Mouse (Mus musculus): ENCODE results near the gene Rimklb.
"Not testable (repeated sequence)": the region's sequence is repeated elsewhere in the genome, so short reads cannot be mapped to it uniquely, and the experiment has no call there.

Gene Rimklb

DNA sequence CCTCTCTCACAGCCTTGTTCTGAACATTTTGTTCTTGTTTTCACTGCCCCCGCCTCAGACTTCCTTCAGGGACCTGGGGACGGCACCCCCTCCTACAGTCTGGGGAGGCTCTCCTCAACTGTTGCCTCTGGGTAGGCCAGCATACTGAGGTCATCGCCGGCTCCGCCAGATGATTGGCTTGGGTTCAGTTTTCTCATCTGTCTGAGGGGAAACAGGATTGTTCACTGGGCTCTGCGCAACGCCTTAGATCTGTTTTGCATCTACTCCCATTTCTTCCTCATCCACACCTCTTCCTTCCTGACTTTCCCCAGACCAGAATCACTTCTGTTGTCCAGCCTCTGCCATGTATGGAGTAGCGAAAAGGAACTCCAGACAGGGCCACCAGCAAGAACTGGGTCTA lies 9.9 kb upstream of the Rimklb start:
- in situ Hi-C loops (cut with MboI; ENCODE audit: low pct_unique_long_range_greater_than_20kb in 1 of 2, low sequenced_read_pairs in 2 of 2, unreplicated experiment in 1 of 2): no loop called here

DNA sequence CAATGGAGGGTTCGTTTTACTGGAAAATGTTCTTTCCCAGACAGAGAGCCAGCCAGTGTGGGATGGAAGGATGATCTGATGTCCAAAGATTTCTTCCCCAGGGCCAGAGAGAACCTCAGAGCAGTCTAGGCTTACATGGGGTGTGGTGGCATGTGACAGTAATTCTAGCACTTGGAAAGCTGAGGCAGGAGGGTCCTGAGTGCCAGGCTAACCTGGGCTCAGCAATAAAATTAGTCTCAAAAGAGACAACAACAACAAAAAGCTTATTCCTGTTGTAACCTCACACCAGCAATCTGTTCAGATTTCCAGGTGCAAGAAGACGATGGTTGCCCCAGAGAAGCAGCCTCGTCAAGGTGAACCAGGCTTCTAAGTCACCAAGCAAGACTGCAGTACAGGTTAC lies 7.0 kb upstream of the Rimklb start, which contains the start of gene Mfap5:
Gene Mfap5, plus strand, starts transcription at position 301 of the 400 bp plus-strand sequence.
- in situ Hi-C loops (cut with MboI; ENCODE audit: low pct_unique_long_range_greater_than_20kb in 1 of 2, low sequenced_read_pairs in 2 of 2, unreplicated experiment in 1 of 2): no loop called here

DNA sequence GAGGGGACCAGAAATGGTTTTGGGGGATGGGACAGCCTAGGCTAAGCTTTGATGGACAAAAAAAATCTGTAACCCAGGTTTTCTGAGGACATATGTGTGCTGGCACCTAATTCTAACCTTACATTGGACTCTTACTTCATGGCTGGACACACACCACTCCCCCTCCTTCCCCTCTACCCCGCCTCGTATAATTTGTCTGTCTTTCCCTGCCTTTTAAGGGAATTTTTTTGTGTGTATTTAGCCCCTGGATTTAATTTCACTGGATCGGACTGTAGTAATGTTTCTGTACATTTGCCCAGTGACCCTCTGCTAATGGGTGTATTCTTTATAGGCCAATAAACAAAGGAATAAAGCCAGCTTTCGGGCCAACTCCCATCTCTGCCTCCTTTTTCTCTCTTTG lies 6.5 kb upstream of the Rimklb start:
- in situ Hi-C loops (cut with MboI; ENCODE audit: low pct_unique_long_range_greater_than_20kb in 1 of 2, low sequenced_read_pairs in 2 of 2, unreplicated experiment in 1 of 2): no loop called here

DNA sequence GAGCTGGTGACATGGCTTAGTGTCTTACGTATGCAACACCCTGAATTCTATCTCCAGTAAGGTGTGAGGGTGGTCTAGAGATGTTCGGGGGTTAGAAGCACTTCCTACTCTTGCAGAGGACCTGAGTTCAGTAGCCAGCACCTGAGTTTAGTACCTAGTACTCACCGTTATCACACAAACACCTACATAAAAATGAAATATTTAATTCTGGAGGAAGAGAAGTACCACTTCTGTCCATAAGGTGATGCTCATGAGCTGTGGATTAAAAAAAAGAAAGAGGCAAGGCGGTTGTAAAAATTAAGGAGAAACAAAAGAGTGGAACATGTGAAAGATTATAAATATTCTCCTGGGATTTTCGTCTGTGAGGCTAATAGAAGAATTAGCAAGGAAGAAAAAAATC lies 2.1 kb downstream of the Rimklb start:
- in situ Hi-C loops (cut with MboI; ENCODE audit: low pct_unique_long_range_greater_than_20kb in 1 of 2, low sequenced_read_pairs in 2 of 2, unreplicated experiment in 1 of 2): no loop called here

DNA sequence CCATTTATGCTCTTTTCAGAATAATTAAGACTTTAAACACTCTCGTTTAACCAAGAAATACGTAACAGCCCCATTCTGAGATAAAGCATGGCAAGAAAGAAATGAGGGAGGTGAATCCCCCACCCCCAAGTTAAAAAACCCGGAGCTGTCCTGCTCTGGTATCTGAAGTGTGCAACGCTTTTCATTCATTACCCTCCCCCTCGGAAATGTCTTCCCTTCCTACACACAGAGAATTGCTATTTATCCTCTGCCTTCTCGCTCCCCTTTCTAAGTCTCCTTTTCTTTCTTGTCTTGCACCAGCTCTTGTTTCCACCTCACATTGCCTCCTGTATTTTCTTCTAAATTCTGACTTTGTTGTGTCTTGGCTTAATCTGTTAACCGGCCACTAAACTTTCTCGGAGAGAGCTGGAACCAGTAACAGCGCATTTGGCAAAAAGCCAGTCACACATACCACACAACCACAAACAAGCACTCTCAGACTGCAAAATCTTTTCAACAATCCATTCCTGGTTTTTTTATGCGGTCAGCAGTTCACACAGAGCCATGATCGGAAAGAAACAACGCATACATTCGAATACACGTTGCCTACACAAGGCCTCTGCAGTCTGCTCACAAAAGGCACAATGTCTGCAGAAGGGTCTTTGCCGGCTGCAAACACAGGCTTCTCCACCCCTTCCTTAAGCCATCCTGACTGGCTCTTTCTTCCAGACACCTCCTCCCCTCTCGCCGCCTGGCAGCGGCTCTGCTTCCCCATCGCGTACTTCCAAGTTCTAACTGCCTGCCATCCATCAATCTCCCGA lies 3.3 kb downstream of the Rimklb start:
- in situ Hi-C loops (cut with MboI; ENCODE audit: low pct_unique_long_range_greater_than_20kb in 1 of 2, low sequenced_read_pairs in 2 of 2, unreplicated experiment in 1 of 2): no loop called here

DNA sequence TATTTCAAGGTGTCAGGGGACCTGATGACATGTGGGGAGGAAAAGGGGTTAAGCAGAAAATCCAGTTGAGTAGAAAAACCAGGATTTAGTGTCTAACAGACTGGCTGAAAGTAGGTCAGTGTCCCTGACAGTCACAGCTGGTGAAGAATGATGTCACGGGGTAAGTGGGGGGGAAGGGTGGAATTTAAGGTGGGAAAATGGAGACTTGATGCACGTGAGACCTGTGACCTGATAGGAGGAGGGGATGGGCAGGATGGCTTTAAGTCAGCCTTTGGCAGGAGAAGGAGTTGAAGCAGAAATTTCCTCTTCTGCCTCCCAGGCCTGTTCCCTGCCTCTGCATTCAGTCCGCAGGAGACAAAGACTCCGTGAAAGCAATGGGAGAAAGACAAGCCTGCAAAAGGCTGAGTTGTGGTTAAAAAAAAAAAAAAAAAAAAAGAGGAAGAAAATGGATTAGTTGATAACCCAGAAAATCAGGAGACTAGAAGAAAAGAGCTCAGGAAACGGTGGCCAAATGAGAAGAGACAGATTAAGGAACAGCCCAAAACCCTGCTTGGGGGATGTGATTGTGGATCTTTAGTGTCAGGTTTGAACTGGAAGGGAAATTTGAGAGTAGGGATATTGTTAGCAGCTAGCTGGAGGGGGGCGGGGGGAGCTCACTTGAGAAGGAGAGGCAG lies 4.6 kb downstream of the Rimklb start:
- in situ Hi-C loops (cut with MboI; ENCODE audit: low pct_unique_long_range_greater_than_20kb in 1 of 2, low sequenced_read_pairs in 2 of 2, unreplicated experiment in 1 of 2): no loop called here

DNA sequence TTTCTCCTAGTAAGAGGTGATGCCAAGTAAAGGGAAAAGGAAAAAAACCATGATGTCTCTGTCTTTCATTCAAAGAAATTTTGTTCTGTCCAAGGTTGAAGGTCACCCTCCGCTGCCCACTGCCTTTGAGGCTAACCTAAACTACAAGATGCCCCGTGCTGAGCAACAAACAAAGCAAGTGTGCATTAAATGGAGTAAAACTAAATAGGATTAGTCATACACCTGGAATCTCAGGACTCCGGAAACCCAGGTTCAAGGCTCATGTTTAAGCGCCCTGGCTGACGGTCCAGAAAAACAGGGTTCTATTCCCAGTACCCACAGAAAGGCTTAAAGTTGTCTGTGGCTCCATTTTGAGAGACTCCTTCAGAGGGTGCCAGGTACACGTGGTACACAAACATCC lies 6.1 kb downstream of the Rimklb start:
- in situ Hi-C loops (cut with MboI; ENCODE audit: low pct_unique_long_range_greater_than_20kb in 1 of 2, low sequenced_read_pairs in 2 of 2, unreplicated experiment in 1 of 2): no loop called here

DNA sequence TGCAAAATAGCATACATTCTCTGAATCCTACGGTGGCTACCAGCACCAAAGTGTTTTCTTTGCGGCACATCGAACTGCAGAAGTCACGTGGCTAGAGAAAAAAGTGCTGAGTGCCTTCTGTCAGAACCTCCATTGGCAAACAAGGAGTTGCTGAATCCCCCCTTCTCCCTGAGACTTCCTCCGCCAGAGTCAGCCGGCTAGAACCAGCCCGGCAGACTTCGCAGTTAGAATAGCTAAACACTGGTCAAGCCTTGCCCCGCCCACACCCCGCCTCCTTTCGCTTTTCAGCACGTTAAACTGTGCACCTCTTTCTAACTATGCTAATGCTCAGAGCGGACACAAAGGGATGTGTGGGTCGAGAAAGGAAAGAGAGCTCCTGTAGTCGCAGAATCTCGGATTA lies 7.0 kb downstream of the Rimklb start:
- in situ Hi-C loops (cut with MboI; ENCODE audit: low pct_unique_long_range_greater_than_20kb in 1 of 2, low sequenced_read_pairs in 2 of 2, unreplicated experiment in 1 of 2): no loop called here

DNA sequence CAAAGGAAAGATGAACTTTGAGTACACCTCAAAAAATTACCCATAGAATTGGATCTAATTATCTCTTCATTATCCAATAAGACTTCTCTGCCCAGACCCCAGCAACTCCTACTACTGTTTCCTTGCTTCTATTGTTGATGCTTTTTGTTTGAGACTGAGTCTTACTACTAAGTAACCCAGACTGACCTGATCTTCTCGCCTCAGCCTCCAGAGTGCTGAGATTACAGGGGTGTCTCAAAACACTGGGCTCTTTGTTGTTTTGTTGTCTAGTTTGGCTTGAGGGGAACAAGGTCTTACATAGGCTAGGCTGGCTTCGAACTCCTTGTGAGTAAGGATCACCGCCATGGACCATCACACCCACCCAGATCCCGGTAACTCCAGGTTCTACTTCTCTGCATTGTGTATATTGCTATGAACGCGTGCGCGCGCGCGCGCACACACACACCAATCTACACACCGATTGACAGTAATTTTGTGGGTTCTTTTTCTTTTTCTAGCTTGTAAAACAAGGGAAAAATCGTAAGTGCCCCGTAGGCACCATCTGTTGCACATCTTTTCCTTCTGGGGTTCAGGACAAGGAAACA lies 7.5 kb downstream of the Rimklb start:
- in situ Hi-C loops (cut with MboI; ENCODE audit: low pct_unique_long_range_greater_than_20kb in 1 of 2, low sequenced_read_pairs in 2 of 2, unreplicated experiment in 1 of 2): no loop called here

DNA sequence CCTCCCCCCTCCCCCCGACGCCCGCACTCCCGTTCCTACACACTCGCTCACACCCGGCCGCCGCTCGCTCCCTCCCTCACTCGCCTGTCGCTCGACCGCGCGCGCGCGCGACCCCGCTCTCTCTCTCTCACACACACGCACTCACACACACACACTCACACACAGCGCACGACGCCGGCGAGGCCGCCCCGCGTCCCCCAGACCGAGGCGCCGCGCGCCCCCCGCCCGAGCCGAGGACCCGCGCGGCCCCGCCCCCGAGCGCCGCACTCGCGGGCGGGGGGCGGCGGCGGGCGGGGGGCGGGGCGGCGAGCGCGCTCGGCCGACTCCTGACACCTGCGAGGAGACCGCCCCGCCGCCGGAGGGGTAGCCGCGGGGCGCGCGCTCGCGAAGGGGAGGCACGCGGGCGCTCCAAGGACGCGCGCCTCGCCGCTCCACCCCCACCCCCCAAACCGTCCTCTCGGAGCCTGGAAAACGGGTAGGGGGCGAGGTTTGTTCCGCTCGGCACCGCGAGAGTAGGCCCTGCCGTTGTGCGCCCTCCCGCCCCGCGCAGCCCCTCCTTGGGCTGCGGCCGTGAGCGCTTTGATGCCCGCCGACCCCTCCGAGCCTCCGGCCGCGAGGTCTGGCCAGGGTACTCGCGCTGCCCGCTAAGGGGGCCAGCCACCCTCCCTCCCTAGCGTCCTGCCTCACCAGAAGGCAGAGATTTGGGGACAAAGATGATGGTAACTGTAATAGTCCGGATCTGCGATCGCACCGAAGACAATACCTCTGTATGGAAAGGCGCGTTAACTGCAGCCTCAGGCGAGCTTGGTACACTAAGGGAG lies 12.1 kb downstream of the Rimklb start:
- in situ Hi-C loops (cut with MboI; ENCODE audit: low pct_unique_long_range_greater_than_20kb in 1 of 2, low sequenced_read_pairs in 2 of 2, unreplicated experiment in 1 of 2): no loop called here

DNA sequence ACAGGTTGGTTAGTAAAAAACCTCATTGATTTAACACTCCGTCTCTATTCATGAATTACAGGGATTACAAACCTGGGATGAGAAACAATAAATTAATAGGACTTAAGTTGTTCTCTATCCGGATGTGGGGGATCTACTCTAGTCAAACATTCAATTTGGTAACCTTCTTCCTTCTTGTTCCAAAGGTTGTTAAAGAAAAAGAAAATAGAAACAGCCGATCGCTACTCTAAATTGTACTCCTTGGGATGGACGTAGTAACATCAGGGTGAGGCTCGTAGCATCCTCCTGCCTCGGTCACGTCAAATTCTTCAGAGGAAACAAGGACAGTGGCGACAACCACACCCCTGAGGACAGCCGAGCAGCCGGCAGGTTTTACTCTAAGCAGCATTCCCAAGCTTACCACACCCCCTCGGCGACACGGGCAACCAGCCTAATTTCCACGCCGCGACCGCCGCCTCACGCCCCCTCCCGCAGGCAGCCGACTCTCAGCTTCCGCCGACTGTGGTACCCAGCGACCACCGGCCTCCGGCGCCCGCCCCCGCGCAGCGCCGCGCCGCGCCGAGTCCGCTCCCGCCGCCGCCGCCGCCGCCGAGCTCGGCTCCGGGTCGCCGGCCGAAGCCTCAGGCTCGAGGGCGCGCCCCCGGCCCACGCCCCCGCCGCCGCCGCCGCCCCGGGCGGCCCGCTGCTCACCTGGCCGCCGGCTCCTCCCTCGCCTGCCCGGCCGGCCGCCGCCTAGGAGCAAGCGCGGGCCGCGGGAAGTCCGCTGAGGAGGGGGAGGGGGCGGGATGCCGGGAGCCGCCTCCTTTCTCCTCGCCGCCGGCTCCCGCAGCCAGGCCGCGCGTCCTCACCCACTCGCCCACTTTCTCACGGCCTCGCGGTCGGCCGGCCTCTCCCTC lies 12.9 kb downstream of the Rimklb start:
- in situ Hi-C loops (cut with MboI; ENCODE audit: low pct_unique_long_range_greater_than_20kb in 1 of 2, low sequenced_read_pairs in 2 of 2, unreplicated experiment in 1 of 2): no loop called here

DNA sequence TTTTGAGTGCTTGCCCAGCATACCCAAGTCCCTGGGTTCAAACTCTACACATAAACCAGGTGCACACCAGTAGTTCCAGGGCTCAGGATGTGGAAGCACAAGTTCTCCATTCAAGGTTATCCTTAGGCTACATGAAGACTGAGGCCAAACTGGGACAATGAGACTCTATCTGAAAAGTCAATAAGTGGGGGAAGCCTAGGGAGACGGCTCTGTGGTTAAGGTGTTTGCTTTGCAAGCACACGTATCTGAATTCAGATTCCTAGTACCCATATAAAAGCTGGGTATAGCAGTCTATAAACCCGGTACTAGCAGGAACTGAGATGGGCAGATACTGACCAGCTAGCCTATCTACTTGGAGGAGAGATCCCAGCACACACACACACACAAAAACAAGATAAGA lies 20.5 kb downstream of the Rimklb start:
- in situ Hi-C loops (cut with MboI; ENCODE audit: low pct_unique_long_range_greater_than_20kb in 1 of 2, low sequenced_read_pairs in 2 of 2, unreplicated experiment in 1 of 2): no loop called here

DNA sequence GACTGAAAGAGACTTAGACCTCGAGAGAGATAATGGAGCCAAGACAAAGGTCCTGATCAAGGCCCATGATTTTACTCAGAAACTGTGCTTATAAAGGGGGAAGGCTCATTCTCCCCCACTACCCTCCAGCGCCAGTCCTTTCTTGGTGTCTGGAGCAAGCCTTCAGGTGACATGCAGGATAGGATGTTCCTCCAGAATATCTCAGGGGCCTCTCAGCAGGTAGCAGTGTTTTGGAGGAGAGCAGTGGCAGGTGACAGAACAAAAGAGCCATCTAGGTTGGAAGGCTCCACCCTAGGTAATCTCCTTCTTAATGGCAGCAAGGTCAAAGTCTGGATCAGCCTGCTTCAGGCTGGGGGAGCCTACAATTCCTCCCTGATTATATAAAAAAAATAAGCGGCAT lies 27.1 kb downstream of the Rimklb start:
- in situ Hi-C loops (cut with MboI; ENCODE audit: low pct_unique_long_range_greater_than_20kb in 1 of 2, low sequenced_read_pairs in 2 of 2, unreplicated experiment in 1 of 2): not testable (repeated sequence)

DNA sequence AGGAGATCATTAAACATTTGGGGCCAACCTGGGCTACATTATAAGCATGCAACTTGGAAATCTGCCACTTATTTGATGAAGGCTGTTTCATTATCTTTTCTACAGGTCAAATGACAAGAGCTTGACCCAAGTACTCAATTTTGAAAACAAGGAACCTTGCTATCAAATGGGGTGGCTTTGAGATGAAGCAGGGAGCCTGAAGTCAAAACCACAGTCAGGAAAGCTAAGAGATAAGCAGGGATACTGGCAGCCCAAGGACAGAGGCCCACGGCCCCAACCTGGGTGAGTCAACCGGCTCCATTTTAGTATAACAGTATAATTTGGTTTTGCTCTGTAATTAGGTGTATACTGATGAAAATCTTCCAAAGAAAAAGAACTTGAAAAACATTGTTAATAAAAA lies 28.3 kb downstream of the Rimklb start:
- in situ Hi-C loops (cut with MboI; ENCODE audit: low pct_unique_long_range_greater_than_20kb in 1 of 2, low sequenced_read_pairs in 2 of 2, unreplicated experiment in 1 of 2): no loop called here

DNA sequence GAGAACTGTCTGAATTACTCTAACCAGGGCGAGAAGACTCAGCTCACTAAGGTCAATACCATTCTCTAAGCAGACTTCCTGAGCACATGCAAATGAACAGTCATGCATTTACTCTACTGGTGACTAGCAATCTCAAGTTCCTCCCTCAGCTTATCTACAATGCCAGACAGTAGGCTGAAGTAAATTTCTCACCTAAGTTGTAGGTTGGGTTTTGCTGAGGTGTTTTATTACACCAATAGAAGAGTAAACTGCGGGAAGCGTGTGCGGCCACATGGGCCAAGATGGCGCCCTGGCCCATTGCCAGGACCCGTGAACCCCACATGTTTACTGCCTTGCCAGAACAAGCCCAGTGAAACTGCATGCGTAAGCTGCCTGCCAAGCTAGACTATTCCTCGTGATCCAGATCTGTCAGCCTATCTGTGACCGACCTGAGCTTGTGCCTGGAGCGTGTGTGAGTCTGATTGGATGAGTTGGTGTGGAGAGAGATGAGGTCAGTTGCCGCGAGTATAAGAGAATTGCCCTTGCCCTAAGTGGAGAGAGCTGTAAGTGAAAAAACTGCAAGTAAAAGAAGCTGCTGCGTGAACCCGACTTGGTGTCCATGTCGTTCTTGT lies 29.4 kb downstream of the Rimklb start:
- in situ Hi-C loops (cut with MboI; ENCODE audit: low pct_unique_long_range_greater_than_20kb in 1 of 2, low sequenced_read_pairs in 2 of 2, unreplicated experiment in 1 of 2): no loop called here

DNA sequence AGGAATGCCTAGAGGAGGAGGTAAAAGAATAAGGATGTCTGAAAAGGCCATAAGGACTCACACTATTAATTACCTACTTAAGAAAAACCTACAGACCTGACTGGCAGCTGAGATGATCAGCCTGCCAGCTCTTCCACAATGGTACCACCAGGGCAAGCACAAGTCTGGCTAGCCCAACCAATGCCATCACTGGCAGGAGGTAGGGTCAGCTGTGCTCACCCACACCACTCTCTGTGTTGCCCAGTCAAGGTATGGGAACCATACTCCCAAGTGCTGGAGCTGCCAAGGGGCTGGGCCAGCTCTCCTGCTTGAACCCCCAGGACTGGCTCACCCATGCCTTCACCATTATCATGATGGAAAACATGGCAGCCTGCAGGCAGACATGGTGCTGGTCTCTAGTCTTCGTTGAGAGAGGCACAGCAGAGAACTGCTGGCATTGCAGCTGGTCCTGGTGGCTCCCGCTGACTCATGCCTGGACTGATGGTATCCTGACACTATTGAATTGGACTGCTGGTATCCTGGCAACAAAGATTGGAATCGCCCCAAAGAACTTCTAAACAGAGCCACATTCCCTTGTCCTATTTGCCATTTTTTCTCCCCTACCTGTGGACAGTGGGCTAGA lies 32.4 kb downstream of the Rimklb start:
- in situ Hi-C loops (cut with MboI; ENCODE audit: low pct_unique_long_range_greater_than_20kb in 1 of 2, low sequenced_read_pairs in 2 of 2, unreplicated experiment in 1 of 2): no loop called here

DNA sequence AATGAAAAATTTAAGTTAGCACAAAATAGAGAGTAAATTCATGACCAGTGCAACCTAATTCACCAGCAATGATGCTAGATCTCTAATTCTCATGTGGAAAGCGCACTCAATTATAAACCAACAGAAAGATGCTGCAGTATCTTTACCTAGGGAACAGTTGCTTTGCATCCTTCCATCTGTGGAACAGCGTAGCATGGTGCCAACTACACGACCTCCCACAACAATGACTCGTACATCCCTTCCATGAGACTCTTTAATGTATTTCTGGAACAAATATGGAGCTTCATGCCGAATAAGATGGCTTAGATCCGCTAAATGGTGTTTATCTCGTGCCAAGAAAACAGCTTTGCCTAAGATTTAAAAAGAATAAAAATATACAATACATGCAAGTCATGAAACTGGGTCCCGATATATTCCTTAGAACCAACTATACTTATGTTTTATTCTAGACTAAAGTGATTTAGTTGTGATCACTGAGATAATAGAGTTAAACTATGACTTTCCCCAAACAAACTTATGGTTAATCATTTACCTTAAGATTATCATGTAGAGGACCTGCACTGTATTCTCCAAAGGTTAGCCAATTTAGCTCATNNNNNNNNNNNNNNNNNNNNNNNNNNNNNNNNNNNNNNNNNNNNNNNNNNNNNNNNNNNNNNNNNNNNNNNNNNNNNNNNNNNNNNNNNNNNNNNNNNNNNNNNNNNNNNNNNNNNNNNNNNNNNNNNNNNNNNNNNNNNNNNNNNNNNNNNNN lies 39.4 kb downstream of the Rimklb start:
- in situ Hi-C loops (cut with MboI; ENCODE audit: low pct_unique_long_range_greater_than_20kb in 1 of 2, low sequenced_read_pairs in 2 of 2, unreplicated experiment in 1 of 2): no loop called here

Measured in mouse embryonic stem cell (cell line).